Mouse (Mus musculus) cortical plate, adult 2 months (tissue): ENCODE measurements around the gene Rpl15.

ENCODE experiments used
- CTCF ChIP-seq: fragments of 200-500 bp; IDR thresholded peaks from 2 replicates; pipeline ENCODE4 v1.5.1; 2011; ENCODE audit warnings: mild to moderate bottlenecking, control low read depth, low read length; ENCODE audit not compliant: insufficient read depth; ENCODE audit errors: extremely low read depth
- POLR2A ChIP-seq: fragments of 200-500 bp; IDR thresholded peaks from 2 replicates; pipeline ENCODE4 v1.6.1; 2011; ENCODE audit warnings: mild to moderate bottlenecking, low read length, control low read depth; ENCODE audit not compliant: insufficient read depth; ENCODE audit errors: extremely low read depth

DNA sequence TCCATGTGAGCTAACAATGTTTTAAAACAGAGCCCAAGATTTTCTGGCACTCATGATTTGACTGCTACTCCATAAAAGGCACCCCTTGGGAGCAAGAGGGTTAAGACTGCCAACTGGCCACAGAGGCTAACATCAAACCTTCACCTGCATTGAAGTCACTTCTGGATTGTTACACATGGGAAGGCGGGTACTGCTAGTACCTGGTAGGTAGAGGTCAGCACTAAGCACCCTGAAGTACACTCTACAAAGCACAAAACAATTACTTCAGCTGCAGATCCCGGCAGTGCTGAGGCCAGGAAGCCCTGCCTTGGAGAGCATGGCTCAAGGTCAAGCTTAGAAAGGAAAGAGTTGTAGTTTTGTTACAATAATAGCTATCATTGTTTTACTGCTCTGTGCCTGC is 16.2 kb upstream of the Rpl15 start:
- TF ChIP-seq CTCF, result no peak
- no peak for TF ChIP-seq POLR2A
